Mouse (Mus musculus): ENCODE data around the gene Pot1b.

- TF ChIP-seq POLR2A (IDR thresholded peaks at IDR 0.05; ENCODE audit: extremely low read depth, insufficient read depth, low read length) = no peak
- no peak for TF ChIP-seq CTCF (IDR thresholded peaks at IDR 0.05; ENCODE audit: extremely low read depth, insufficient read depth, low read length)
Measured at GRCm38 (mm10) chr17:55699388-55699787, 13.0 kb downstream of the Pot1b start.

All from cortical plate, adult 2 months (tissue).